Mouse (Mus musculus) liver, adult (tissue): Measurements from ENCODE around the gene Rcbtb2.
A peak's percentile ranks its signal among the peaks of the same experiment; 100 is the strongest.

Experiments
- GATA4 ChIP-seq: IDR thresholded peaks from 2 replicates; pipeline ENCODE4 v1.6.1; 2014; ENCODE audit warnings: mild to moderate bottlenecking, low read length; ENCODE audit not compliant: insufficient replicate concordance

The Rcbtb2 gene

DNA sequence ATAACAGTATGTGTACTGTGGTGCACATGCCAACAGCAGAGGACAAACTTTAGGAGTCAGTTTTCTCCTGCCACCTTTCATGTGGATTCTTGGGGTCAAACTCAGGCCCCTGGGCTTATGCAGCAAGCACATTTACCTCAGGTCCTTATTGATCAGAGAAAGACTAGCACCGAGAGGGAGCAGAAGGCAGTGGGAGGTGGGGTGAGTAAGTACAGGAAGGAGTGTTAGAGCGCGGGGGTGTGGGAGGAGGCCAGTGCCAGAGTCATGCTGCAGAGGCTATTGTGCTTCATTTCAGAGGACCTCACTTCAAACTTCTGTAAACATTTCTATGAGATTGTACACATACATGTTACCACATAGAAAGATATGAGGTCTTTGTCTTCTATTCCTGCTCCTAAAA lies 78.6 kb downstream of the Rcbtb2 start:
- TF ChIP-seq GATA4: no peak

DNA sequence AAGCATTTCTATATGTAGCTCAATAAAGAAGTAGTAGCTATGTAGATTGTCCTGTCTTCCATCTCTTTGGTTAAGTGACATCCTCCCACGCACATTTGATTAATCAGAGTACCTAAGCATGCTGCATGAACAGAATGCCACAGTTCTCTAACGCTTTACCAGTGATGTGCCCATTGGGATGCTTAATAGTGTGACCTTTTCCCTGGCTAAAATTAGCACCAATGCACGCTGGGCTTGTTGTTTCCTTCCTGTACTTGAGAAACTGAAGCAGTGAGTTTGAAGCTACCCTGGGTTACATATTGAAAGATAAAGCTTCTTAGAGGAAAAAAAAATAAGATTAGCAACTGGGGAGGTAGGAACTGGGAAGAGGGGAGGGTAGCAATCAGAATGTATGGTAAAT lies 81.2 kb downstream of the Rcbtb2 start:
- no peak for TF ChIP-seq GATA4

DNA sequence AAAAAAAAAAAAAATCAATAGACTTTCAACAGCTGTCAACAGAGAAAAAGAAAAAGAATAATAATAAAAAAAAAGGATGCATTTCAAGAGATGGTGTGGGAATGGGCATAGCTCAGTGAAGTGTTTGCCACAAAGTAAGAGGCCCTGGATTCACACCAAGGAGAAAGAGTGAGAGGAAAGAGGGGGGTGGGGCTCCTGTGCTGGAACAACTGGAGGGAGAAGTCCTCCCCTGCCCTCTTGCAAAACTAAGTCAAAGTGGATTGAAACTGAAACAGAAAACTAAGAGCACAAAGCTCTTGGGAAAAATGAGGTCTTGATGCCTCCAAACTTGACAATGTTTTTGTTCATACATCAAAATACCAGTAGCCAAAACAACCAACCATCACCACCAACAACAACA lies 86.4 kb downstream of the Rcbtb2 start:
- 0 out of 2 replicates have a peak, but pooled peaks have one; percentile 4 for TF ChIP-seq GATA4

DNA sequence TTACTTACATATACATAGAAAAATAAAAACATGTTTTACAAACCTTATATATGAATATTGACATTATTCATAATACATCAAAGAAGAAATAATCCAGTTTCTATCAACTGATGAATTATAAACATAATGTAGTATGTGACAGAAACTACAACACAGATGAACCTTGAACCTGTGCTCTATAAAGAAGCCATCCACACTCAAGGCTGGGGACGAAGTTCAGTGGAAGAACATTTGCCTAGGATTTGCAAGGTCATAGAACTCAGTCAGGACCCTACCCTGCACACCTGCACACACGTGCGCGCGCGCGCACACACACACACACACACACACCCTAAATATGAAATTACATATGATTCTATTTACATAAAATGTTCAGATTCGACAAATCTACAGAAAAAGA lies 87.4 kb downstream of the Rcbtb2 start:
- TF ChIP-seq GATA4: no peak

DNA sequence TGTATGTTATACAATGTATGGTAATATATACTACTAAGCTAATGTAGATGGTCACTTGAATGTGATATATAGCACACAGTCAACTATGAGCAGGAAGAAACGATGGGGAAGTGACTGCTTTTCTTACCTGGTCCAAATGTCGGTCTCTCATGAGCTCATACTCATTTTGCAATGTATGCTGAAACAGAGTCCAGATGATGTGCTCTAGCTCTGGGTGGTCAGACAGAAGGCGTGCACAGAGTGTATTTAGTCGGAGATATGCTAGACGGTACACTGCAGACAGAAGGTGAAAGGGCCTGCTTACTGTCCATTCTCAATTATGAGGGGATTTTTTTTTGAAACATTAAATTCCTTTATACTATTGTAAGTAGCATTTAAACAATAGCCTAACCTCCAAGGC lies 88.6 kb downstream of the Rcbtb2 start:
- TF ChIP-seq GATA4: no peak

DNA sequence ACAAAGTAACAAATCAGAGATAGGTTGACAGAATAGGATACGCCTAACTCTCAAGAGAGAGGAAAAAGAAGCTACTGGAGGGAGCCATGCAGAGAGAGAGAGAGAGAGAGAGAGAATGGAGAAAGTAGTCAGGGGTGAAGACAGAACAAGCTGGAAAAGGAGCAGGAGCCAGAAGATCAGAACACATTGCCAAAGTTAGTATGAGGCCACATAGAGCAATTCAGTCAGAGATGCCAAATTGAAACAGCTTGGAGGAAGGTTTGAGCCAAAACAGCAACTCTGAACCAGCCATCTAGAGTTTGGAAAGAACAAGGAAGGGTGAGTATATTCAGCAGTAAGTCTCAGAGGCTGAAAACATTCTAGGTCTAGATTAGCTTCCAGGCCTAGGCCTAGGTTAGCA lies 94.2 kb downstream of the Rcbtb2 start:
- no peak for TF ChIP-seq GATA4

DNA sequence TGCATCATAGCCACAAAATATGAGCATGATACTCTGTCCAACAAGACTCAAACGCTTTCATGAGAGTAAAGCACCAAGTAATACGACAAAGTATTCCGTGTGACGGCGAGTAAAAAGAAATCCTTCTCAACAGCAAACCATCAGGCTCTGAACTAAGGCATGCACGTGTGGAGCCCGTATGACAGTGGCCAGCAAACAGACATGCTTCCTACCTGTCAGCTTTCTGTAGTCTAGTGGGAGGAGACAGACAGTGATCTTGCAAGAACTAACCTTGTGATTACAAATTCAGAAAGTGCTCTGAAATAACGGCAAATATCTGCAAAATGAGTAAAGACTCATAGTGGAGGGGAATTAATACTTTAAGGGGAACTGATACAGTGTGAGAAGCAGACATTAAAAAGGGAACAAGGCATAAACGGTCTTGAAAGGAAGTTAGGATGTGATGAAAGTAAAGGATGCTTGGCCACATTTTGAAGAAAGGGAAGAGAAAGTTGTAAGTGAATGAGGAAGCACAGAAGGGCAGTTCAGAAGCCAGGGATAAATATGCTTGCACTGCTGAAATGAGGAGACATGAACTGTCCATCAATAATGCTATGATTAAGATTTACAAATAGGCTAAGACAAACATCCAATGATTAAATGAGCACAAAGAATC lies 99.6 kb downstream of the Rcbtb2 start:
- TF ChIP-seq GATA4: no peak

DNA sequence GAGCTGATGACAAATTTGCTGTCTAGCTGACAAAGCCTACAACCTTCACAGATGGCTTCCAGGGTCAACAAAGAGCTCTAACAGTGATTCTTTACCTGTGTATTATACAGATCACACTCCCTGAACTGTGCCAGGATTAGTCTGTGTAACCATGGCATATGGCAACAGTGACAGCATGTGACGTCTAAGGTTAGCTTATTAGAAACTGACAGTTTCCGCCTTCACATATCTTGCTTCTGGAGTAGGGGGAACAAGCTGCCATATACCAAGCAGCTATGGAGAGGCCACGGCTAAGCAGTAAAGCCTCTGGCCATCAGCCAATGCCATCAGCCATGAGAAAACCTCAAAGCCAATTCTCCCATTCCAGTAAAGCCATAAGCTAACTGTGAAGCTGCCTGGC lies 103.5 kb downstream of the Rcbtb2 start:
- TF ChIP-seq GATA4: no peak

DNA sequence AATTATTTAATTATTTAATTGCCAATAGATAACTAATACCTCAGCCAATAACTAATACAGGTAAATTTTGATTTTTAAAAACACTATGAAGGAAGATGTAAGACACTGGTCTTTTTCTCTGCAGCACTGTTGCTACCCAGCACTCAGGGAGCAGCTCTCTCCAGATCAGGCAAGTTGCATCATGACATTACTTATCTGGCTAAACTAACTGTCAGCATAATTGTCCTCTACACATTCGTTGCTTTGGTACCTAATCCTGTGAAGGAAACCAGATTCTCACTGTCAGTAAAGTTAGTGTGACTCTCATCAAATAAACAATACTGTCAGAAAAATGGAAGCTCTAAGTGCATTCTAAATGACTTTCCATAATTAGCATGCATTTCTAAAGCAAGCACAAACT lies 104.0 kb downstream of the Rcbtb2 start:
- TF ChIP-seq GATA4: no peak

DNA sequence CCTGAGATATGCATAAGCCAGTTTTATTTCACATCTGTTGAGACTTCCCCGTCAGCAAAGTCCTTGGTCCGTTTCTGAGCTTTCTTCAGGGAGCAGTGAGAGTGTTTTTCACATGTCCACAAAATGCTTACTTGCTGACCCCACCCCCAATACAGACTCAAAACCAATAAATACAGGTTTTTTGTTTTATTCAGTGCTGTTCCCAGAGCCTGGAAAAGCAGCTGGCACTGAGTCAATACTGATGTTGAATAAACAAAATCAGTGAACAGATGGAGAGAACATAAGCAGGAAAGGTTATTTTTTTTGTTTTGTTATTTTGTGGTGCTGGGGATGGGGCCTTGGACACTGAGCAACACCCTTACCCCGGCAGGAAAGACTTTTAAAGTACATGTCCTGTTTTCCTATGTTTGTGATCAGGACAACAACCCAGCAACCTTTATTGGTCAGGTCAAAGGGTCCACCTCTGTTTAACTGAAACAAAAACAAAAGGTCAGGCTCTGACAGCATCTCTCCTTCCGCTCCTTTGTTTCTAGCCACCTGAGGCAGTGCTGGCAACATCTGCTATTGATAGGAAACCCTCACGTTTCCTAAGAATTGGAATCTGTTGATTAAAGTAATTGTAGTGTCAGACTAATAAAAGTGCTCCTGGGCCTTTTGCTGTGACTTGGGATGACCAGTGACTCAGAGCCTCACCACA lies 108.6 kb downstream of the Rcbtb2 start:
- TF ChIP-seq GATA4: no peak

DNA sequence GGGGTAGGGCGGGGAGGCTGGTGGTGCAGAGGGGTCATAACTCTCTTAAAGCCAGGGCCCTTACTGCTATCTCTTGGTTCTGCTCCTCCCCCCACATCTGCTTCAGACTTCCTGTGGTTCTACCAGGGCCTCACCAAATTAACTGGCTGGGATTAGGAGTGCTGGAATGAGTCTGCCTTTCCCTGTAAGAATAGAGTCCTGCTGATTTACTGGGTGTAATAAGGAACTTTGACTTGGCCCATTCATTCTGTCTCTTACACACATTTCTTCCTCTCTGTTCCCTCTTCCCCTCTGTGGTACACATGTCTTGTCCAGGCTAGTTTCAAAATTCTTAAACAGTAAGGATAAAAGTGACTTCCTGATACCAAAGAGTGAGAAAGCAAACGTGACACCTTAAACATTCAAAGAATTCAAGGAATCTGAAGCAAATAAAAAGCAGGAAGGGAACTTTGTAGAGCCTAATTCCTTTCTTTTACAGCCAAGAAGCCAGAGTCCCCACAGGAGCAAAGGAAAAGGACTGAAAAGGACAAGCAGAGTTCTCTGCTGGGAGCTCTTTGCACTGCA lies 111.7 kb downstream of the Rcbtb2 start:
- no peak for TF ChIP-seq GATA4

DNA sequence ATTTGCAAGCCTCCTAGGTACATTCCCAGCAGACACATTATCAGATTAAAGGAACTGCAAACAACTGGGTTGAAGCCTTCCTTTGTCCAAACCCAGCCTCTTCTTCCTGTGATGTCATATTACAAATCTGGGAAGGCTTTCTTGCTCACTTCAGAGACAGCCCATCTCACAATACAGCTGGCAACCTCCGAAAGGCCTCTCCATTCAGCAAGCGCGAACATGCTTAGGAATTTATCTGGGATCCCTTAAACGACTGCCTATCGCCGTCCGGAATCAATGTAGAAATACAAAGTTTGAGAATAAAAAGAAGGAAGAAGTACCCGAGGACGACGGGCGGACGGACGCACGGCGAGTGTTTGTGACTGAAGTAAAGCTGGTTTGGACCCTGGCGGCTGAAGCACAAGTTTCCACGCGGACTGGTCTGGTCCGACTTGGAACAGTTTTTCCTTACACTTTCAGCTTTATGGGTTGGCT lies 115.0 kb downstream of the Rcbtb2 start, which contains the start of gene Lpar6:
TSS of gene Lpar6 (plus strand) at position 48 of the 474 bp plus-strand sequence.
- peak; percentile 95 for TF ChIP-seq GATA4

DNA sequence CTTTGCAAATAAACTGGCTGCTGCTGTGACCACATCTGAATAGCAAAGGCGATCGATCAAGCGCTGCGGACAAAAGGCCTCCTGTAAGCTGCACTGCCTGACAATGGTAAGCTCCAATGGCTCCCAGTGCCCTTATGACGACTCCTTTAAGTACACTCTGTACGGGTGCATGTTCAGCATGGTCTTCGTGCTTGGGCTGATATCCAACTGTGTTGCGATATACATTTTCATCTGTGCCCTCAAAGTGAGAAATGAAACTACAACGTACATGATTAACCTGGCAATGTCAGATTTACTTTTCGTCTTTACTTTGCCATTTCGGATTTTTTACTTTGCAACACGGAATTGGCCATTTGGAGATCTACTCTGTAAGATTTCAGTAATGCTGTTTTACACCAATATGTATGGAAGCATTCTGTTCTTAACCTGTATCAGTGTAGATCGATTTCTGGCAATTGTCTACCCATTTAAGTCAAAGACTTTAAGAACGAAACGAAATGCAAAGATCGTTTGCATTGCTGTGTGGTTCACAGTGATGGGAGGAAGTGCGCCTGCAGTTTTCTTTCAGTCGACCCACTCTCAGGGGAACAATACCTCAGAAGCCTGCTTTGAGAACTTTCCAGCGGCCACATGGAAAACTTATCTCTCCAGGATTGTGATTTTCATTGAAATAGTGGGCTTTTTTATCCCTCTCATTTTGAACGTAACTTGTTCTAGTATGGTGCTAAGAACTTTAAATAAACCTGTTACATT lies 115.8 kb downstream of the Rcbtb2 start:
- no peak for TF ChIP-seq GATA4

DNA sequence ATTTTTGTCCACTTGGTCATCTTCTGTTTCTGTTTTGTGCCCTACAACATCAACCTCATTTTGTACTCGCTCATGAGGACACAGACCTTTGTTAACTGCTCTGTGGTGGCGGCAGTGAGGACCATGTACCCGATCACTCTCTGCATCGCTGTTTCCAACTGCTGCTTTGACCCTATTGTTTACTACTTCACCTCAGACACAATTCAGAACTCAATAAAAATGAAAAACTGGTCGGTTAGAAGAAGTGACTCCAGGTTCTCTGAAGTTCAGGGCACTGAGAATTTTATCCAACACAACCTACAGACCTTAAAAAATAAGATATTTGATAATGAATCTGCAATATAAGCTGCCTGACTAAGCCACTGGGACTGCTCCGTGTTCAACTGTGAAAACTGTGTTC lies 116.5 kb downstream of the Rcbtb2 start:
- TF ChIP-seq GATA4: no peak

DNA sequence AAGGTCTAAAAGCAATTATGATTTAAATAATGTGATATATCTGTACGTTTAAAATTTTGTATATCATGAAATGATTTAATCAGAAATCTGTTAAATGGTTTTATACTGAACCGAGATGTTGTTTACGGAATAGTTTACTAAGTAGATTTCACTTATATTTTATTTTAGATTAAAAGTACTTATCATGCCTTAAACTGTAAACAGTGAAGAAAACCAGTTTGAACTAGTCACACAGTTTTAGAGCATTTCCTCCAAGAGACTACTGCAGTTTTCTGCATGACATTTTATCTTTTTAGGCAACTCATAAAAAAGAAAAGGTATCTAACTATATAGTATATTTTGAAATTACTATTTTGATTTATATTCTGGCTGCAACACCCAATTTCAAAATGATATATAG lies 117.0 kb downstream of the Rcbtb2 start:
- TF ChIP-seq GATA4: no peak
